Mouse (Mus musculus) CD8-positive naive resting alpha-beta T cell, adult 2 months (primary cell): ENCODE measurements around the gene Dscam.

ENCODE experiments used
- DNase-seq, 2 experiments: peaks; one replicate each; pipeline ENCODE4 v3.0.0; 2022; ENCODE audit warnings: low read depth in 2 of 2, low spot score in 2 of 2

The Dscam gene

DNA sequence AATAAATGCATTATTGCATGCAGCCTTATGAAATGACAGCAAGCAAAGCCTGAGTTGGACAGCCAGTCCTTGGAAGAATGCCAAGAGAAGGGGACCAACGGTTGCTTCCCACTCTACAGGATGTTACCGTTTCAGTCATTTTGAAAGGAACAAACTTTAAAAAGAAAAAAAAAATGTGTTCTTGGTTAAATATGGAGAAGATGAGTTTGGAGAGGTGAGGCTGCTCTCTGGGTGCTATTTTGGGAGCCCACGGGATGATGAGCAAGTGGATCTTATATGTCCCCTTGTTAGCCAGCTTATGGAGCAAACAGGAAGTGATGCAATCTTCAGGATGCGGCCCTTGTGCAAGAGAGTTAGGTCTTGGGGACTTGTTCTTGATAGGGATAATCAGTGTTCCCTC is 60.5 kb downstream of the Dscam start:
- DNase-seq = no peak

GRCm38 (mm10) chr16:97105266-97105665 is 65.3 kb downstream of the Dscam start:
- DNase-seq = no peak

DNA sequence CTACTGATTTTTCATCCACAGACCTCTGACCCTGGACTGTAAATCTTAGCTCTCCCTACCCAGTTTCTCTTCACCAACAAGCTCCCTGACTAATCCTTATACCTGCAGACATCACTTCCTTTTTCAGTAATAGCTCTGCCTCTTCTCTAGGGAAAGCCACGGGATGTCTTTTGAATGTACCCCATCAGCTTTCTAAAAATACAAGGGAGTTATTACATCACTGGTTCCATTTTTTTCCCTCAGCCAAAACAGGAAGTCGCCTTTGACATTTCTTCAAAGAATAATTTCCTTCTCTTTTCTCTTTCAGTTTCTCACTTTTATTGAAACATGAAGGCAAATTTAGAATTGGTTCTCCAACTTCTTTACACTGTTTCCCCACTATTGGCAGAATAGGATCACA is 67.5 kb downstream of the Dscam start:
- DNase-seq = no peak

DNA sequence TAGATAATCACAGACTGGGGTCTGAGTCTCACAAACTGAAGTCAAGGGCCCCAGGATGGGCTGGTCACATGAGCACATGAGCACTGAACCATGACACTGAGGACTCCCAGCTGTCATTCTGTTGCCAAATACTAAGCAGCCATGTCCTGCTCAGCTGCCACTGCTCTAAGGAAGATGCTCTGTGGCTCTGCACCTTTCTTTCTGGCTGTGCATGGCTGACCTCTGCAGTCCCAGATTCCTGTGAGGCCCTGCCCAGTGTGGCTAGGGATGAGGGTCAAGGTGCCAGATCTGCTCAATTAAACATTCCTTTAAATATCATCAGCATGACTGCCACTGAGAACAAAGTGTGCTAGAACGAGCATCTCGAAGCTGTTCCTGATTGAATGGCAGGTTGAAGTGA is 70.5 kb downstream of the Dscam start:
- DNase-seq = no peak

DNA sequence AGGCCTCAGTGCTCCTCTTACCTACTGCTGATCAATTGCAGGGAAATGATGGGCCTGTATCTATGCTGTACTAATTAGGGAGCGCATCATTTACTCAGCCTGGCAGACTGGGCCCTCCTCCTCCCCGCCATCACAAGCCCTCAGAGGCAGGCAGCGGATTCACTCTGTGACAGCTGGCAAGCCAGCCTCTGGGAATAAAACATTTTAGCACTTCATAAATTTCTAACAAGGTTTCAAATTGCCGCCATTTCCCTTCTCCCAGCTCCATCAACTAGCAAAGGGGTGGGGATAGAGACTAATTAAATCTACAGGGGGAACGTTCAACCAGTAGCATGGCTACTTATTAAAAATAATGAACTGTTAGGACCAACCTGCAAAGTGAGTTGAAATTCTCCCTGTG is 72.0 kb downstream of the Dscam start:
- no peak for DNase-seq

DNA sequence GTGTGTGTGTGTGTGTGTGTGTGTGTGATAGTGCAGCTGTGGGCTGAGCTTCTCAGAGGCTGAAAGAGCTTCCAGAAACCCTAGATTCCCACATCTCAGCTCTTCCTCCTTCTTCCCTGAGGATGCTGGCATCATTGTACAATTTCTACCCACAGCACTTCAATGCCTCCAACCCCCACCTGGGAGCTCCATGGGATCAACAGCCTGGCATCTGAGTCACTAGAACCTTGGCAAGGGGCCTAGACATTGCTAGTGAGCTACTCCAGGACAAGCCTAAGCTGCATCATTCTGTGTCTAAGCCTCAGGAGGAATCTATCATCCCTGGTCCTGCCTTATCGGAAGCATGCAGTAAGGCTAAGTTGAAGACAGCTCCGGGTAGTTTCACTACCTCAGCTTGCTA is 73.8 kb downstream of the Dscam start:
- DNase-seq = no peak

DNA sequence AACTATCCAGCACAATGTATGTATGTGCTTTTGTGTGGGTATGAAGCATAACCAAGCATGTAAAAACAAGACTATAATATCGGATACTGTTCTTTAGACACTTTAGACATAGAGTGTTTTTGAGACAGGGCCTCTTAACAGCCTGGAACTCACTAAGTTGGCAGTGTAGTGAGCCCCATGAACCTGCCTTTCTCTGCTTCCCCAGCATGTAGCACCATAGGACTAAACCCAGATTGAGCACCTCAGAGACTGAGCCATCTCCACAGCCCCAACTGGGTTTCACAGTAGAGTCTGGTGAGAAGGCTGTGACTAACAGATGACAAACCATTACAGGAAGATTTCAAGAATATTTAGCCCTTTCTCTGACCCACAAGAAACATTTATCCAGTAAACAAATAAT is 75.1 kb downstream of the Dscam start:
- no peak for DNase-seq

DNA sequence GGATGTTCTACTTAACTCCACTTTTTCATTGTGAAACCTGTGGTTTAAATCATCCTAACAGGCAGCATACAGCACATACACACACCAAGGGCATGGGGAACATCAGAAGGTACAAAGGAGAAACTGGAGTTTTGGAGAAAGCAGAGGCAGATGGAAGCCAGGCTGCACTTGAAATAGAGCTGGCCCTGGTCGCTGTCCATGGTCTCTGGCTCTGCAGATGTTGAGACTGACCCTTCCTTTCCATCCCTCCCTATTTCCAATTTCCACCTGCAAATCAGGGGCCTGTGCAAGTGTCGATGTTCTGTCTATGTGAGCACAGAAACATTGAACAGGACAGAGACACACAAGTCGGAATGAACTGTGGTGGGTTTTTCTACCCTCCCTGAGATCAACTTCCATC is 81.2 kb downstream of the Dscam start:
- DNase-seq = no peak

- DNase-seq = no peak
These were observed 86.9 kb downstream of the Dscam start for GRCm38 (mm10) chr16:97083694-97084093.

GRCm38 (mm10) chr16:97075920-97076572 is 94.5 kb downstream of the Dscam start:
- no peak for DNase-seq

GRCm38 (mm10) chr16:97075137-97075902 is 95.2 kb downstream of the Dscam start:
- DNase-seq = no peak

DNA sequence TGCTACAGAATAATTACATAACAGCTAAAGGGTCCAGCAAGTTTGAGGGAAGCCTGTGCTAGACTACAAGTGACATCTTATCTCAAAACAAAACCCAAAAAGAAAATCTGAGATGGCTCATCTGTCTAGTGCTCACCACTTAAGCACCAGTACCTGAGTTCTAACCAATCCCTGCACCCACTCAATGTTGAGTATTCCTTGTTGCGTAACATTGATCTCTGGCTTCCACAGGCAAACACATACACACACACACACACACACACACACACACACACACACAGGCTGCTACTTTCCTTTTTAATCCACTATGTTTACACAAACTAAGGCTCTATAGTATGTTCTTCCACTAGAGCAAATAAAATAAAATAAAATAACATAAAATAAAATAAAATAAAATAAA is 96.7 kb downstream of the Dscam start:
- DNase-seq = no peak

GRCm38 (mm10) chr16:97072624-97073023 is 97.9 kb downstream of the Dscam start:
- DNase-seq = no peak

DNA sequence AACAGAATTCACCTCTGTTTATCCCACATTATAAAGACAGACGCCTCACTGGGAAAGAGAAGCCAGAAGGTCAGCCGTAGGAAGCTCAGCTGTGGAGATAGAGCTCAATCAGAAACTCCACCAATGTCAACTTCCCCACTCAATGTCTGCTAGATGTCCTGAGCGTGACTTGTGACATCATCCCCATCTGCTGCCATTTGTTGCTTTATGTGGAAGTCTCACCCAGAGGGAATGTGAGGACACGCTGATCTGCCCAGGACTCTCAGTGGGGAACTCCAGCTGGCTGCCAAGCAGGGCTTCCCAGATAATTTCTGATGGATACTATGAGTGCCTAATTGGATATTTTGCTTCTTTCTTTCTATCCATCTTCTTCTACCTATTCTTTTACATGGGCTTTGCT is 103.7 kb downstream of the Dscam start:
- no peak for DNase-seq

GRCm38 (mm10) chr16:97062207-97062606 is 108.3 kb downstream of the Dscam start:
- DNase-seq = no peak

DNA sequence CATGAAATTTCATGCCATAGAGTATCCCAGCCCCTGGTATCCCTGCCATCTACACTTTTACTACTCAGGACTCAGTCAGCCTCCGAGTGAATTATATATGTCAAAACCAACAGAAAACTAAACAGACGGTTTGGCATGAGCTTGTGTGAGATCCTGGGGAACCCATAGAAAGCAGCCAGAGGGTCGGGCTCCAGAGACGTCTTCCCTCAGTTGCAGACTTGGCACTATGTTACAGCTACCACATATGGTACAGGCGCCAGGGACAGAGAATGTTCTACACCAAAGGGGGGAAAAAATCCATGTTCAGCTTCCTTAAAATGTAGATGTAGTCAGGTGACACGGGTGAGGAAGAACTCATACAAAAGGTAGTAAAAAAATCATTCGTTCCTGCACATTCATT is 109.2 kb downstream of the Dscam start:
- DNase-seq = no peak

DNA sequence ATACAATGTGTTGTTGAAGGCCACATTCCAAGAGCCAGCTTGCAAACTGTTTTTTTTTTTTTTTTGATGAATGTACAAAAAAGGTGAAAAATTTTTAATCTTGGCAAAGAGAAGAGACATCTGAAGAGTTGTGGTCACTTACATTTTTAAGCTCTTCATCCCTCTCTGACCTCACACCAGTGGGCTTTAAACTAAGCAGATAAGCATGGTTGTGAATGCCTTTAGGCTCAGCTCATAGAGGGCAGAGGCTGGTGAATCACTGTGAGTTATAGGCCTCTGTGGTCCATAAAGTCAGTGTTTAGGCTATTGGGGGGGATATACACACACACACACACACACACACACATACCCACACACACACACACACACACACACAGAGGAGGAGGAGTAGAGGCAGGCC is 109.8 kb downstream of the Dscam start:
- DNase-seq = no peak

- no peak for DNase-seq
These were observed 110.3 kb downstream of the Dscam start for GRCm38 (mm10) chr16:97060276-97060675.

GRCm38 (mm10) chr16:97035271-97035670 is 135.3 kb downstream of the Dscam start:
- DNase-seq = no peak

DNA sequence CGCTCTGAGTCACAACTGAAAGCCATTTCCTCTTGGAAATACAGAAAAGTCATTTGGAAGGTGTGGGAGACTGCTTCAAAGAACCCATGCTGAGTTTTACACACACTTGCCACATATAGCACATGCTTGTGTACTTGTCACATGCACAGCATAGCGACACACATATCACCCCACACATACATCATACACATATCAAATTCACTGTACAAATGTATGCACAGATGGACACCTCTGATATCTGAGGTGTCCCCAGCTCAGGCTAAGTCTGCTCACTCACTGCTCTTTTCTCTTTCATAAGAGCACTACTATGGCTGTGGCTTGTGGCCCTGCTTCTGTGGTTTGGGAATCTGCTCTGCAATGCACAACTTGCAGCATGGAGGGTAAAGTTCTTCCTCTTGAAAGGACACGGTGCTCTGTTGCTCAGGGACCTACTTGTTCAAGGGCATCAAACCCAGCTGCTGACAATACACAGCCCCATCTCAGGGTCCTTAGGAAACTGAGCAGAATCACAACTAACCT is 137.0 kb downstream of the Dscam start:
- no peak for DNase-seq

DNA sequence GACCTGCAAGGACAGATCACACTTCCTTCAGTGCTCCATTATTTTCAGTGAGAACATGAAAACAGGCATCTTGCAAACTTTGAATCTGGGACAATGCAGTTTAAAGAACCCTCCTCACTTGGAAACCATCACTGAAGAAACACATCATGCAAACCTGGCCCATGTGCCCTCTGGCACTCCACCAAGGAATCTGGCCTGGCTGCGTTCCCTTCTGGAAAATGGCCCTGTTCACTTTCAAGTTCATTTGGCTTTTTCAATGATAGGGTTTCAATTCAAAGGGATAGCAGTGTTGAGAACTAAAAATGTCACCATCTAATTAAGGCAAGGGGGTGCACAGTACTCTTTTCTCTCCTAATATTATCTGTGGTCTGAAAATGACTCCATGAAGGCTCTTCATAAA is 142.9 kb downstream of the Dscam start:
- no peak for DNase-seq

DNA sequence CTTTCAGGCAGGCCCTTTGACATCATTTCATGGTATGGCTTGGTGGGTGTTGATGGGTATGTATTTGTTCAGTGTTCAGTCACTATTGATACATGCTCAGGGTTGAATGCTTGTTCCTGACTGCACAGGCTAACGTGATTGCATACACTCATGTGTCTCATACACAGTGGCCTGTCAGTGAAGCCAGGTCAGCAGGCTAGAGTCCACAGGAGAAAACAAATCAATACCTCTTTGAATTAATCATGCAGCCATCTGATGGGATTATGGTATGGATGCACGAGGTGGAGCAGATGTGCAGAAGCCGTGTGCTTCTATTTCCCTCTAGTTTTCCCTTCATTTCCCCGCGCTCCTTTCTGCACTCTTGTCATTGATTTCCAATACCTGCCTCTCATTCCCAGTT is 143.7 kb downstream of the Dscam start:
- DNase-seq = no peak

- no peak for DNase-seq
These were observed 146.1 kb downstream of the Dscam start for GRCm38 (mm10) chr16:97024406-97024805.
